Mouse (Mus musculus) MEL (cell line): ENCODE measurements around the gene Nfix.

Experiments
- CHD2 ChIP-seq: IDR thresholded peaks from 2 replicates; pipeline ENCODE4 v1.6.1; 2011; ENCODE audit warnings: low read length, improper control_type of control experiment
- CTCF ChIP-seq, 3 experiments: IDR thresholded peaks in 2 of 3; conservative IDR thresholded peaks in 1 of 3; 2 replicates each; pipeline ENCODE4 v1.5.1; 2011 to 2012; ENCODE audit warnings: low read length in 3 of 3, low read depth in 2 of 3, mild to moderate bottlenecking in 2 of 3, improper control_type of control experiment in 1 of 3, inconsistent platforms in 1 of 3, mixed read lengths in 1 of 3, moderate library complexity in 1 of 3; ENCODE audit not compliant: control insufficient read depth in 1 of 3, insufficient read depth in 1 of 3, poor library complexity in 1 of 3, severe bottlenecking in 1 of 3
- GATA1 ChIP-seq: IDR thresholded peaks from 2 replicates; pipeline ENCODE4 v1.6.1; 2011; ENCODE audit warnings: low read depth, low read length, improper control_type of control experiment
- JUND ChIP-seq: IDR thresholded peaks from 2 replicates; pipeline ENCODE4 v1.6.1; 2011; ENCODE audit warnings: low read depth, mild to moderate bottlenecking, improper control_type of control experiment, low read length
- MYC ChIP-seq: IDR thresholded peaks from 2 replicates; pipeline ENCODE4 v1.6.1; 2011; ENCODE audit warnings: low read depth, mild to moderate bottlenecking, low read length, improper control_type of control experiment, moderate library complexity
- POLR2A ChIP-seq, 2 experiments: IDR thresholded peaks; 2 replicates each; pipeline ENCODE4 v1.6.1; 2011 to 2012; ENCODE audit warnings: low read length in 2 of 2, mild to moderate bottlenecking in 2 of 2, control low read depth in 1 of 2, improper control_type of control experiment in 1 of 2, low read depth in 1 of 2, moderate library complexity in 1 of 2; ENCODE audit not compliant: control insufficient read depth in 1 of 2, insufficient read depth in 1 of 2, poor library complexity in 1 of 2
- RCOR1 ChIP-seq: IDR thresholded peaks from 2 replicates; pipeline ENCODE4 v1.6.1; 2012; ENCODE audit warnings: low read depth, mild to moderate bottlenecking, inconsistent platforms, low read length, improper control_type of control experiment
- SMC3 ChIP-seq: IDR thresholded peaks from 2 replicates; pipeline ENCODE4 v1.6.1; 2011; ENCODE audit warnings: low read depth, low read length, improper control_type of control experiment
- USF1 ChIP-seq: IDR thresholded peaks from 2 replicates; pipeline ENCODE4 v1.6.1; 2014; ENCODE audit warnings: low read depth, mild to moderate bottlenecking, inconsistent platforms, low read length, improper control_type of control experiment, moderate library complexity

DNA sequence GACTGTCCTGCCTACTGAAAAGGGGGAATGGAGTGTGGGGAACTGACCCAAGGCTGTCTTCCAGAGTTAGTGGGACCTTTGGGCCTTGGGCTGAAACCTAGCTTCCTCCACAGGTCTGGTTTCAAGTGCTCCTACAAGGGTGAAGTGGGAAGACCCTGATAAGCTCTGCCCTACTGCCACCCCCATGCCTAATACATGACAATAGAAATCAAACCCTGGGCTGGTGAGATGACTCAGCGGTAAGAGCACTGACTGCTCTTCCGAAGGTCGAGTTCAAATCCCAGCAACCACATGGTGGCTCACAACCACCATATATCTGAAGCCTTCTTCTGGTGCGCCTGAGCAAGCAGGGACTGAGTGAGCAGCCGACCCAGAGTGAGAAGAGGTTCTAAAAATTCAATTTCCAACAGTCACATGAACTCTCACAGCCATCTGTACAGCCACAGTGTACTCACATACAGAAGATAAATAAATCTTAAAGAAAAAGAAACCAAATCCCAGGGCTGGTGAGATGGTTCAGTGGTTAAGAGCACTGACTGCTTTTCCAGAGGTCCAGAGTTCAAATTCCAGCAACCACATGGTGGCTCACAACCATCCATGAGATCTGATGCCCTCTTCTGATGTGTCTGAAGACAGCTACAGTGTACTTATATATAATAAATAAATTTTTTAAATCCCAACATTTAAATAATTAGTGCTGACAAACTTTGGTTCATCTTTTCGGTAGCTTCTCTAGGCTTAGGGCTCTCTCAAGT, 131.2 kb downstream of the Nfix start:
- TF ChIP-seq CTCF (IDR thresholded peaks at IDR 0.05 in 2 of 3, conservative IDR thresholded peaks at IDR 0.05 in 1 of 3; ENCODE audit: control insufficient read depth in 1 of 3, insufficient read depth in 1 of 3, low read depth in 2 of 3, low read length in 3 of 3, poor library complexity in 1 of 3, severe bottlenecking in 1 of 3): no peak
- TF ChIP-seq POLR2A (IDR thresholded peaks at IDR 0.05; ENCODE audit: control insufficient read depth in 1 of 2, insufficient read depth in 1 of 2, low read depth in 1 of 2, low read length in 2 of 2, poor library complexity in 1 of 2): no peak
- TF ChIP-seq JUND: no peak
- TF ChIP-seq MYC: no peak
- TF ChIP-seq CHD2: no peak
- TF ChIP-seq SMC3: no peak
- TF ChIP-seq GATA1: no peak
- TF ChIP-seq RCOR1: no peak
- no peak for TF ChIP-seq USF1
